Mouse (Mus musculus) liver, adult 2 months (tissue): ENCODE measurements at regions not wholly inside any gene's neighbourhood (a gene's known extent, or its start where the extent isn't known, plus 50 kb on each side); places are given as distances from the start of the nearest gene placed in this dataset.

Experiments used
- DNase-seq: peaks from one replicate; pipeline ENCODE4 v3.0.0-alpha.2; 2011; ENCODE audit warnings: low read depth, low spot score; ENCODE audit errors: extremely low read depth
- H3K27ac ChIP-seq: fragments of 200-500 bp; replicated peaks from 2 replicates; pipeline ENCODE4 v1.5.1; 2012; ENCODE audit warnings: low read depth, mild to moderate bottlenecking, control low read depth, inconsistent platforms, low read length; ENCODE audit not compliant: insufficient read depth
- H3K27me3 ChIP-seq: fragments of 200-500 bp; 2 replicates; pipeline ENCODE4 v1.6.1; 2012; ENCODE audit warnings: mild to moderate bottlenecking, moderate library complexity, low read length, inconsistent platforms; ENCODE audit not compliant: control insufficient read depth, insufficient read depth
- H3K36me3 ChIP-seq: fragments of 200-500 bp; 2 replicates; pipeline ENCODE4 v1.6.1; 2012; ENCODE audit warnings: low read length, inconsistent platforms; ENCODE audit not compliant: control insufficient read depth, insufficient read depth
- H3K4me1 ChIP-seq: fragments of 200-500 bp; 2 replicates; pipeline ENCODE4 v1.6.1; 2011; ENCODE audit warnings: low read length; ENCODE audit not compliant: control insufficient read depth, insufficient read depth
- H3K4me3 ChIP-seq: fragments of 200-500 bp; 2 replicates; pipeline ENCODE4 v1.5.1; 2011; ENCODE audit warnings: low read depth, mild to moderate bottlenecking, control low read depth, low read length, moderate library complexity; ENCODE audit not compliant: insufficient read depth
- H3K79me2 ChIP-seq: fragments of 200-500 bp; 2 replicates; pipeline ENCODE4 v1.6.1; 2012; ENCODE audit warnings: inconsistent platforms, mild to moderate bottlenecking, low read length, moderate library complexity; ENCODE audit not compliant: control insufficient read depth, insufficient read depth
- H3K9ac ChIP-seq: fragments of 200-500 bp; 2 replicates; pipeline ENCODE4 v1.6.1; 2012; ENCODE audit warnings: low read depth, mild to moderate bottlenecking, control low read depth, inconsistent platforms, low read length
- CTCF ChIP-seq: fragments of 200-500 bp; IDR thresholded peaks from 2 replicates; pipeline ENCODE4 v1.5.1; 2011; ENCODE audit warnings: low read depth, low read length, control low read depth
- POLR2A ChIP-seq: fragments of 200-500 bp; IDR thresholded peaks from 2 replicates; pipeline ENCODE4 v1.6.1; 2011; ENCODE audit warnings: low read length, control low read depth; ENCODE audit not compliant: insufficient read depth; ENCODE audit errors: extremely low read depth
- WGBS: fragments of 180-500 bp; shearing (Covaris S2); methylation state at CpG from one replicate; pipeline ENCODE4 v1.1.7; 2018; 5-methylcytosine and 5-hydroxymethylcytosine counted together

- DNase-seq: no peak
- no peaks in the 10 kb centered on the region for H3K4me1 ChIP-seq
- no peak overlapping the region for H3K4me3 ChIP-seq
- no peaks in the 10 kb centered on the region for H3K36me3 ChIP-seq
- H3K79me2 ChIP-seq: no peaks in the 10 kb centered on the region
- 93% methylated on average over 4 of the region's 4 CpGs for WGBS
- TF ChIP-seq CTCF (no peak), POLR2A (no peak)
- no peak overlapping the region for H3K9ac ChIP-seq
- no peaks in the 10 kb centered on the region for H3K27me3 ChIP-seq
- H3K27ac ChIP-seq: no peak overlapping the region
Measured at GRCm38 (mm10) chr2:169389611-169390010, 197.9 kb downstream of the Gm11011 start.

GRCm38 (mm10) chr2:169388569-169388968 lies 199.0 kb downstream of the Gm11011 start:
- WGBS: 92% methylated on average over 8 of the region's 8 CpGs
- H3K9ac ChIP-seq: no peak overlapping the region
- no peak overlapping the region for H3K27ac ChIP-seq
- H3K27me3 ChIP-seq: no peaks in the 10 kb centered on the region
- no peak overlapping the region for H3K4me3 ChIP-seq
- no peaks in the 10 kb centered on the region for H3K79me2 ChIP-seq
- TF ChIP-seq CTCF (no peak), POLR2A (no peak)
- no peak for DNase-seq
- H3K36me3 ChIP-seq: no peaks in the 10 kb centered on the region
- no peaks in the 10 kb centered on the region for H3K4me1 ChIP-seq

- DNase-seq: no peak
- Histone ChIP-seq H3K4me3 (no peak overlapping the region), H3K9ac (no peak overlapping the region), H3K4me1 (no peaks in the 10 kb centered on the region), H3K27me3 (no peaks in the 10 kb centered on the region), H3K27ac (no peak overlapping the region), H3K79me2 (no peaks in the 10 kb centered on the region), H3K36me3 (no peaks in the 10 kb centered on the region)
- TF ChIP-seq CTCF: no peak
- no peak for TF ChIP-seq POLR2A
- 85% methylated on average over 23 of the region's 23 CpGs for WGBS
Measured at GRCm38 (mm10) chr2:169387765-169388518, 199.6 kb downstream of the Gm11011 start.

DNA sequence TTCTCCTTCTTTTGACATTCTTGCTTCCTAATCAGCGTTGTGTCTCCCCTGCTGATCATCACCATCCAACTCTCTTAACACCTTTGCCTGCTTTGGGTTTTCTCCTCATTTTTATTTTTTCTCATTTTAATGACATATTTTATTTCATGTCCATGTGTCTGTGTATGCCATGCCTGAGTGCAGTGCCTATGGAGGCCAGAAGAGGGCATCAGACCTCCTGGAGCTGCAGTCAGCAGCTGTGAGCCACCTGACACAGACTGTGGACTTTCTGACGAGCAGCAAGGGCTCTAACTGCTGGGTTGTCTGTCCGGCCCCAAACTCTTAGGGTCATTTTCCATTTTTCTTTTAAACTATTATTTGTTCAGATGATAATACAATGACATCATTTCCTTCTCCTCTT lies 203.8 kb downstream of the Gm11011 start:
- no peak overlapping the region for H3K27ac ChIP-seq
- no peaks in the 10 kb centered on the region for H3K36me3 ChIP-seq
- DNase-seq: no peak
- no peak overlapping the region for H3K4me3 ChIP-seq
- peak; percentile 34; the same call in 1 of the 2 replicates for TF ChIP-seq CTCF
- TF ChIP-seq POLR2A: no peak
- no peaks in the 10 kb centered on the region for H3K4me1 ChIP-seq
- H3K79me2 ChIP-seq: no peaks in the 10 kb centered on the region
- no peaks in the 10 kb centered on the region for H3K27me3 ChIP-seq
- H3K9ac ChIP-seq: no peak overlapping the region
- 97% methylated on average over 3 of the region's 3 CpGs for WGBS

DNA sequence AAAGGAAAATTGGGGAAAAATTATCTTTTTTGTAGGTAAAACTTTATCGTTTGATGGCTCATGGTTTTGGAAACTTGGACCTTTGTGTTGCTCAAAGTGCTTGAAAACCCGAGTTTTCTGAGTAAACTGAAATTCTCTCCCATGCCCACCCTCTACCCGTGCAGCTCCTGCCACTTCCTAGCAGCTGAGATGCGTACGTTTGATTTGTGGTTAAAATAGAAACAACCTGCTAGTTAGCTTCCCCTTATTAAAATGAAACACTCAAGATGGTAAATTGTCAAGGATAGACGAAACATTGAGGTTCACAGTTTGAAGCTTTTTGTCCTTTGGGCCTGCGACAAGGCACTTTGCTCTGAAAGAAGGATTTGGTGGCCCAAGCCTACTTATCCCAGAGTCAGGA lies 214.5 kb downstream of the Gm11011 start:
- Histone ChIP-seq H3K36me3 (no peaks in the 10 kb centered on the region), H3K4me3 (no peak overlapping the region), H3K27ac (no peak overlapping the region), H3K4me1 (no peaks in the 10 kb centered on the region), H3K79me2 (no peaks in the 10 kb centered on the region), H3K27me3 (no peaks in the 10 kb centered on the region), H3K9ac (no peak overlapping the region)
- TF ChIP-seq CTCF (no peak), POLR2A (no peak)
- 83% methylated on average over 7 of the region's 7 CpGs for WGBS
- DNase-seq: no peak

DNA sequence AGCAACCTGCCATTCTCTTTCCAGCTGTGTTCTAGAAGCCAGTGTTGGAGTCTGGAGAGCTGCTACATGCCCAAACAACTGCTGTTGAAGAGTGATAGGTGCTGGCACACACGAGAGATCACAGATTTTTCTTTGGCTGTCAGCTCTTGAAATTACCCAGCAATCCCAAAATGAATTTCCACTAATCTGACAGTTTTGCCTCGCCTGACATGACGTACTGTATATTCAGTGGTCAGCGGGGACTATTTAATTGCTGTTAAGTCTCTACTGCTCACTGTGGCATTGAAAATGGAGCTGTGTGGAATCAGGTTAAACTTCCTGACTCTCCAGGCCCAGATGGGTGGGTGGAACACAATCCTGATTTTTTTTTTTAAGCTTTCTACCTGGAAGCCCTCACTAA lies 222.5 kb downstream of the Gm11011 start:
- no peaks in the 10 kb centered on the region for H3K4me1 ChIP-seq
- H3K36me3 ChIP-seq: no peaks in the 10 kb centered on the region
- H3K9ac ChIP-seq: no peak overlapping the region
- H3K27ac ChIP-seq: no peak overlapping the region
- TF ChIP-seq POLR2A (no peak), CTCF (no peak)
- 85% methylated on average over 4 of the region's 4 CpGs for WGBS
- H3K79me2 ChIP-seq: no peaks in the 10 kb centered on the region
- H3K4me3 ChIP-seq: no peak overlapping the region
- H3K27me3 ChIP-seq: no peaks in the 10 kb centered on the region
- DNase-seq: no peak
